Mouse (Mus musculus): ENCODE measurements at regions not wholly inside any gene's neighbourhood (a gene's known extent, or its start where the extent isn't known, plus 50 kb on each side); places are given as distances from the start of the nearest gene placed in this dataset.

DNA sequence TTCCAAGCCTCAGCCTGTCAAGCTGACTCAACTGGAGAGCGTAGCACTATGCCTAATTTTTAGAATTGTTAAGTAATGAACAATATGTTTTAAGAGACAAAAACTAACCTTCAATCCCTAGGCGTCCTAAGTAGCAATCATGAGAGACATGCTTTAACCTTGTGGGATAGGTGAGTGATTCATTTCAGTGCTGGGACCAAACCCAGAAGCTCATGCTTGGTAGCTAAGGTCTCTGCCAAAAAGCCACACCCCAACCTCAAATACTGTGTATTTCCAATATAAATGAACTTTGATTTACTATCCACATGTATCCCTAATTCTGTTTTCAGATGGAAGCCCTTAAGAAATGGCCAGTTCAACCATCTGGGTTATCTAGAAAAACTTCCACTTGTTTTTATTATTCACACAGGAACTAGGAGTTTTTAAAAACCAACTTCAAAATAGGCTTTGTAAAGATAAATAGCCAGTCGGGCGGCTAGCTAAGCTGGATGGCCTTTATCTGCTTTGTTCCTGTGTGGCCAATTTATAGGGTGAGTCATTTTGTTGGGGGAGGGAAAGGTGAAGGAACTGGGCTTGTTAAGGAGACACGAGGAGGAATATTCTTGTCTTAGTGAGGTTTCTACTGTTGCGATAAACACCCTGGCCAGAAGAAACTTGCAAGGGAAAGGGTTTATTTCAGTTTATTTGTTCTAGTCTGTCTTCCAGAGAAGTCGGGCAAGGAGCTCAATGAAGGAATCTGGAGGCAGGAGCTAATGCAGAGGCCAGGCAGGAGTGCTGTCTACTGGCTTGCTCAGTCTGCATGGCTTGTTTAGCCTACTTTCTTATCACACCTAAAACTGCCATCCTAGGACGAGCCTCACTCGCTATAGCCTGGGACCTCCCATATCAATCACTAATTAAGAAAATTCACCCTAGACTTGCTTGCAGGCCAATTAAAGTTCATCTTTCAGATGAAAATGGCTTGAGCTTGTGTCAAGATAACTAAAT lies 114.8 kb upstream of the Immp2l start:
- TF ChIP-seq POLR2A (IDR thresholded peaks at IDR 0.05; ENCODE audit: insufficient read length, low read depth) (no peak), MYOG (IDR thresholded peaks at IDR 0.05; ENCODE audit: control insufficient read depth in 1 of 3, insufficient read depth in 1 of 3, insufficient read length in 2 of 3, low read depth in 2 of 3) (no peak), MAX (IDR thresholded peaks at IDR 0.05; ENCODE audit: low read depth) (no peak), USF1 (IDR thresholded peaks at IDR 0.05; ENCODE audit: low read depth) (no peak), POLR2AphosphoS2 (IDR thresholded peaks at IDR 0.05; ENCODE audit: insufficient read length, low read depth) (no peak)

All from myocyte (in vitro differentiated cells).